Mouse (Mus musculus) adipocyte (in vitro differentiated cells): ENCODE measurements around the gene Atf7ip.
"Not testable (repeated sequence)": the region's sequence is repeated elsewhere in the genome, so short reads cannot be mapped to it uniquely, and the experiment has no call there.

Experiments
- DNase-seq: peaks from one replicate; pipeline ENCODE4 v3.0.0-alpha.2; 2016; ENCODE audit warnings: low spot score

Gene Atf7ip

DNA sequence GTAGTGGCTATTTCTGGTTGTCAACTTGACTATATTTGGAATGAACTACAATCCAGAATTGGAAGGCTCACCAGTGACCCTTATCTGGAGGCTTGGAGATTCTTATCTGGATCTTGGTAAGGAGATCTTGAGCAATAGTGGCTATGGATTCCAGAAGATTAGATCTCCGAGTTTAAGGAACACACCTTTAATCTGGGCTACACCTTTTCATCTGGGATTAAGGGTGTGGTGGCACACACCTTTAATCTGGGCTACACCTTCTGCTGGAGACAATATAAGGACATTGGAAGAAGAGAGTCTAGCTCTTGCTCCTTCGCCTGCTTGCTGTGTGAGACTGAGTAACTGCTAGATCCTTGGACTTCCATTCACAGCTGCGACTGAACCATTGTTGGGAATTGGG lies at the start of gene Atf7ip:
TSS of gene Atf7ip (plus strand) at position 301 of the 400 bp plus-strand sequence.
- not testable (repeated sequence) for DNase-seq

DNA sequence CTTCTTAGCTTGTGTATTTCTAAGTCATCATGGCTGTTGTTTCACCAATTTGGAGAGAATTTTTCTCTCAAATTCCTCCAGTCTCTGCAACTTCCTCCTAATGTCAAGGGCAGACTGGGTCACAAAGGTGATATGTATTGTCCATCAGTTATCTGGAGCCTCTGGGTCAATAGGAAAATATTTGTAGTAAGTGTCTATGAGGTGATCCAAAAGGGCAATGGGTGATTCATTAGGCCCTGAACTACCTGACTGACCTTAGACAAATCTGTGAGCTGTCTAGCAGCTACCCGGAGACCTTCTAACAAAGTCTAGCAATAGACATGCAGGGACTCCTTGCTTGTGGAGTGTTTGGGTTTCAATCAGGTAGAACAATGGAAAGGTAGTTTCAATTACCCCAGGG lies 49.7 kb upstream of the Atf7ip start:
- no peak for DNase-seq

DNA sequence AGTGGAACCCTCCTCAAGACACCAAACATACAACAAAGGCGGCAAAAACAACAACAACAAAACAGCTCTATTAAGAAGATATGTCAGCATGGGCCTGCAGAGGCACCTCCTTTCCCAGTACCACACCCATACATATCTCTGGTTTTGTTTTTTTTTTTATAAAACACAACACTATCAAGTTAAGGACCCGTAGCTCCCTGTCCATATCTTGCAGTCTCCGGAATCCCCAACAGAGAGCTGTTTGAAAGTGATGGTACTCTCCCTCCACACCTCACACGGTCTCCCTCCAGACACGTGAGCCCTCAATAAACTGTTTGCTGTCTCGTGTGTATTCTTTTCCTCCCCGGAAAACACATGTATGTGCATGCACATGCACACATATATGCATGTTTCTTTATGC lies 46.8 kb upstream of the Atf7ip start:
- DNase-seq, result no peak

DNA sequence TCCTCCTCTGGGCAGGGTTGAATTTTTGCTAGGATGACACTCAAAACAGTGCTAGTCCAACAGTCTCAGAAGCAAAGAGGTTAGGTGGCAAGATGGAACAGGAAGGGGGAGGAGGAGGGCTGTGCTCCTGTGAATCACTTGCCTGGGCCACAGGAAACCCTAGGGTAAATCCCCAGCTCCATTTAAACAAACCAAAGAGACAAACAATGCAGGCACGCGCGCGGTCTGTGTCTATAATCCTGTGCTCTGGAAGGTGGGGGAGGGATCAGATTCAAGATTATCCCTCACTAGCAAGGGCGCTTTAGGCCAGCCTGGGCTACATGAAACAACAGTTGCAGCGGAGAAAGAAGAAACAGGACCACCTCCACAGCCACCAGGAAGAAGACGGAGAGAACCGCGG lies 42.5 kb upstream of the Atf7ip start:
- no peak for DNase-seq

DNA sequence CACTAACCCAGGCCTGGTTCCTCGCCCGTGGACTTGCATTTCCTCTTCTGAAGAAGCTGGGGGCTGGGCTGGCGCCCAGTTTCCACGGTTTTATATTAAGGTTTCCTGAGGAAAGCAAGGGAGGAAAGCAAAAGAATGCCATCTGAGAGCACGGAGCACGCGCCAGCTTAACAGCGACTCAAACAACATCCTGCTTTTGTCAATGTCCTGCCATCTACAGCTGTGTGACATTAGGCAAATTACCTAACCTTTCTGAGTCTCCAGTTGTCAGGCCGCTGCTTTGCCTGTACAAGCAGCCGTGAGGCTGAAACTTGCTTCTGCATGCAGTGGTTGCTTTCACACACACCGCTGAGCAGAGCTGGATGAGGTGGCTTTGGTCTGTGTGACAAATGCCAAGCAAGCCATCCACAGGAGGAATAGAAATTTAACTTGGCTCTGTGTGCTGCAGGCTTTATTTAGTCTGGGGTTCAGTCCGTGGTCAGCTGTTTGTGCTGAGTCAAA lies 41.8 kb upstream of the Atf7ip start:
- DNase-seq, result peak; percentile 26

DNA sequence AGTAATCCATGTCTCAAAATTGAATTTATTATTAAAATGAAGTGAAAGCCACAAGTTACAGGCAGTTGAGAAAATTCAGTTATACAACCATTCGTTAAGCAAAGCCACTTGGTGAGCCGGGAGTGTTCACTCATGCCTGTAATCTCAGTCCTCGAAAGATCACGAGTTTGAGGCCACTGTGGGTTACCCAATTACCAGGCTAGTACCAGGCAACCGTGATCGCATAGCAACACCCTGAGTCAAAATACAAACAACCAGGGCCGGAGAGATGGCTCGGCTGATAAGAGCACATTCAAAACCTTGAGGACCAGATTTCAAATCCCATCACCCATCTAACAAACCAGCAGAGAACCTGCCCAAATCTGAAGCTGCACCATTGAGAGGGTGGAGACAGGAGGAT lies 40.9 kb upstream of the Atf7ip start:
- no peak for DNase-seq

DNA sequence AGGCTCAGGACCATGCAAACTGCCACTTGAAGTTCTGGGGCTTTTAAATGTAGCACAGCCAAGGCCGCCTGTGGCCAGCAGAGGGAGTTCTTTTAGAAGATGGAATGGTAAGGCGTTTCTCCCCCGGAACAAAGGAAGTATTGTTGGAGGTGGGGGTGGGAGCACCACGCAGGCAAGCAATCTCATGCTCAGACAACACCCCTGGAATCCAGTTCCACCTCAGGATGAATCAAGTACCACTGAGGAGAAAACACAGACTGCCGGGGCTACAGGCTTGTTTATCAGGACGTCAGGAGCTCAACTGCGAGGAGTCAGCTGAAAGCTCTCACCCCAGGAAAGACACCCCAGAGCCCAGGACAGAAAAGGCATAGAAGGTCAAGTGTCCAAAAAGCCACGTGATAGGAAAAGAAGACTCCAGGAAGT lies 40.0 kb upstream of the Atf7ip start:
- peak; percentile 43 for DNase-seq

DNA sequence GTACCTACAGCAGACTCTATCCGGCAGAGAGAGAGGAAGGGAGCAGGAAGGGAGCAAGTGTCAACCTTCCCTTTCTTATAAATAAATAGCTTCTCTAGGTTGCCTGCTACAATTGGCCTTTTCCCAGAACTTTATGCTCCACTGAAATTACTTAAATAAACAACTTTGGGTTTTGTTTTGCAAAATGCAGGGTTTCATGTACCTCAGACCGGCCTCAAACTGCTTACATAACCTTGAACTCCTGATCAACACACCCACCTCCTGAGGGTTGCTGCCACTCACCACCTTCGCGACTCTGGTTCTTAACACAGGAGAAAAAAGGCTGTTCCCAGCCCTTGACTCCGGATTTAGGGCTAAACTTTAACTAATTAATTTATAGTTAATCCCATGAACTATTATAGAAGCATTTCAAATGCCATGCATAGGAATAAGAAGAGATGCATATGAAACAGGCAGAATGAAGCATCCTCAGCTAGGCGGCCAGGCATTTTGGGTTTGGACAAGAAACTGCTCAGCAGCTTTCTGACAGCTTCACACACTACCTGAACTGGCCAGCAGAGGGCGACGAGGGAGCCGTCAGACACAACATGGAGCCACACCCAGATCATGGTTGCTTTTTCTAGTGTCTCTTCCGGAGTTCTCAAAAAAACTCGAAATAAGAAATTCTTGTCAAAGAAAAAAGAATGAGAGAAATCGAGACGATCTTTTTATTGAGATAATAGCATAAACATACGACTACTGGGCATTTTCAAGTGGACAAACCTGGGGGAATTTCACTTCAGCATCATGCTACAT lies 38.8 kb upstream of the Atf7ip start:
- DNase-seq, result peak; percentile 72

DNA sequence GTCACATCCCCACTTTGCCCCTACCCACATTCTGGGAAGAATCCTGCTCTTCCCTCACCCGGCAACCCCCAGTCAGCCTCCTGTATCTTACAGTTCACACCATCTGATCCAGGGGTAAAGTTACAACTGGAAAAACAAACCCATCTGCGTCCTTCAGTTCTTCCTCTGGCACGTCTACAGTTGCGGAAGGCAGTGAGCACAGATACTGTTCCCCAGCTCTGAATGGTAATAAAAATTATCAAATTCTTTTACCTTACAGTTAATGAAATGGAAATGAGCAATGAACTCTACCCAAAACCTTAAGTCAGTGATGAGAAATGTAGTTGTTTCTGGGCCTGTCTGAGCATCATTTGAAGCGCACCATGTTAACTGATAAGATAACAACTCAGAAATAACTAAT lies 38.1 kb upstream of the Atf7ip start:
- no peak for DNase-seq

DNA sequence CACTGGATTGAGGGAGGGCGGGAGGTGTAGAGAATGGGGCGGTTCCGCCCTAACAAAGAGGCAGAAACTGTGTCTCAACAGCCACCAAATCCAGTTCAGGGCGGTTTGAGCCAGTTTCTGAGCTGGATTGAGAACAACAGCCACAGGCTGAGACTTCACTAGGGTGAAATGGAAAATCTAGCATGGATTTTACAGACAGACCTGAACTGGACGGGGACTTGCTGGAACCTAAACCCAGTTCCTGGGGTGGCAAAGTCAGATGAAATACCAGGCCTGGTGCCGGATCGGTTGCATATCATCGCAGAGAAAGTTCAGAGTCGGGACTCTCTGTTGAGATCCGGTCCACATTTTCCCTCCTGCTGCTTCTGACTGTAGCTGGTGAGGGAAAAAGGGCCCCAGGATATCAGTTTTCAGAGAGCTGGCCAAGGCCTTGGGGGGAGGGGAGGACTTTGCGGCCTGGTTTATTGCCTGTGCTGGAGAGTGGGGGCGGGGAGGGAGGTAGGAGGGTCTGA lies 37.5 kb upstream of the Atf7ip start:
- DNase-seq, result peak; percentile 85

DNA sequence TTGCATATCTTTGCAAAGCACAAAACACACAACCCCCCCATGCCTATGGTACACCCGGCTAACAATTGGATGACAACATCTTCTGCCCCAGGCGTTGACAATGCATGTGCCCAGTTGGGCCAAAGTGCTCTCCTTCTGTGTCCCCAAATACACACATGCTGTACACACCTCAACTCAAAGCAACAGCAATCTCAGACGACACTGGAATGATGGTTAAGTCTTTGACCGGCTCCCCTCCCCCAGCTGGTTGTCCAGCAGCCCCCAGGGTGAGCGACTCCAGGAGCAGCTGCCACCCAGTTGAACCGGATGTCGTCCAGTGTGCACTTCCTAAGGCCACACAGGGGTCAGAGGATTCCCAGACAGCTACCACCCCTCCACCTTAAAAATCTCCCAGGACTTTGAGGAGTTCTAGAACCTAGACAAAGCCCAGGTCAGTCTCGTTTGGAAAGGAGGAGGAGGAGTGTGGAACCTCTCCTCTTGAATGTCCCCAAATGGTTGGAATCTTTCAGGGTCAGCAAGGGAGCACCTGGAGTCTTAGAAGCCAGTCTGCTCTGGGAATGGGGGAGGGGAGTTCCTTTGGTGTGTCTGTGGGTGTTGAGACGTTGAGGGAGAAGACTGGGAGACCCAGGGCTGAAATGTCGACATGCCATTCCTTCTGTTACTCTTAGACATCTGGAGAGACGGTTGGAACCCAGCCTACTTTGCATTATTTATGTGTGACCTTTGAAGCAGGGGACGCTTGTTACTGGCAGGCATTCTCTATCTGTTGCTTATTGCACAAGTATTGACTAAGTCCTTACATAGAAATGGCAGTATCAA lies 36.8 kb upstream of the Atf7ip start:
- DNase-seq, result no peak

DNA sequence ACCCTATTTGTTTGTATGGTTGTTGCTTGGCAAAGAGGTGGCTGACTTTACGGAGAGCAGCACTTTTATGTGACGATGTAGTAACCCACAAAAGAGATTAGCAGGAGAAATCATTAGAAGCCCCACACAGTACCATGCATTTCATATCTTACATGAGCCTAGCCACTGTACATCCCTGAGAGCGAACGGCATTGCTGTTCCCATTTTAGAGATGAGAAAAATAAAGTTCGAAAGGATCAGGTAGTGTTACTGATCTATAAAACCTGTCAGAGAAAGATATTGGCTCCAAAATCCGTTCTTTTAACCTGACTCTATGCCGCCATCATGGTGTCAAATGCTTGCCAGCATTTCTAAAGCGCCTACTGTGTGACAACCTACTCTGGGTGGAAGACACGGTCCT lies 36.2 kb upstream of the Atf7ip start:
- no peak for DNase-seq

DNA sequence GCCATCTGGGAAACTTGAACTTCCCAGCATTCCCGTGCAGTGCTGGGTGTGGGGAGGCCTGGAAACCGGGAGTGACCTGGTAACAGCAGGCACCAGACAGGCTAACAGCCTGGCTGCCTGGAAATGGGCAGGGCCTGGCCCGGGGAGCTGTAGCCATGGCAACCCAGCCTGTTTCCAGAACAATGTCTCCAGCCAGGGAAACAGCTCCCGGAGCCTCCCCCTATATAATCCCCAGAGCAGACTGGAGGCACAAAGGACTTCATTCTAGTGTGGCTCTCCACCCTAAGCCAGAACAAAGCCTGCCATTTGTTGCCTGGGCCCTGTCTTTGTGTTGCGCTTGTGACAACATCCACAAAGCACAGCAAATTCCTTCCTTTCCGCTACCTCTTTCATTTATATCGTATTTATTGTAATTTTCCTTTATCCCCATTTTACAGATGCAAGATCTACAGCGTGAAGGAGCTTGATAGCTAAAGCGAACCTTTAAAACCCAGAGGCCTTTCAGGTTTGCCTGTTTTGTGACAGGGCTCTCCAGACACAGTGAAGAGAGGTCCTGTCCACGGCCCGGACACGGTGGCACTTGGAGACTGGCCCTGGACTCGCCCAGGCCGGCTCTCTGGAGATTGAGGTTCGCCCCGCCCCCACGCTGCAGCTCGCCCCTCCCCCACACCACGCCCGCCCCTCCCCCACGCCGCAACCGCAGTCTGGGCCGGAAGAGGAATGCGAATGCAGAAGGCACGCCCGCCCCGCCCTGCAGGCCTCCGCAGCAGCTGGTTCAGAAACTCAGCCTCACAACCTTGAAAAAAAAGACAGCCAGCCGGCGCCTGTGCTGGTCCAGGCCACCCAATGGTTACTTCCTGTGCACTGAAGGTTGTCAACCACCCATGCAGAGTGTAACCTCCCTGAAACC lies 35.4 kb upstream of the Atf7ip start:
- peak; percentile 56 for DNase-seq

DNA sequence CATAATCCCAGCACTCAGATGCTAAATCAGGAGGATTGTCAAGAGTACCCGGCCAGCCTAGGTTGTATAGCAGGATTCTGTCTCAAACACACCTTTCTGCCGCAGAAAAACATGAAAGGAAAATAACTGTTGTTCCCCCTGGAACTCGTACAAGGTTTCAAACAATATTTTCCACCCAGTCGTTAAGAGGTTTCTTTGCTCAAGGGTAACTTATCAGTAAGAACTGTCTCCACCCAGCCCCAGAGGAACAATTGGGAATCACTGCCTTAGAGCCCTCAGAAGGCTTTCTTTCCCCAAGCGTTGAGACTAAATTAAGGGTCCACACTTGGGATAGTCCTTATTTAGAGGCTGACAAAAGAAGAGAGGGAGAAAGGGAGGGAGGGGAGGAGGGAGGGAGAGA lies 34.4 kb upstream of the Atf7ip start:
- DNase-seq, result no peak

DNA sequence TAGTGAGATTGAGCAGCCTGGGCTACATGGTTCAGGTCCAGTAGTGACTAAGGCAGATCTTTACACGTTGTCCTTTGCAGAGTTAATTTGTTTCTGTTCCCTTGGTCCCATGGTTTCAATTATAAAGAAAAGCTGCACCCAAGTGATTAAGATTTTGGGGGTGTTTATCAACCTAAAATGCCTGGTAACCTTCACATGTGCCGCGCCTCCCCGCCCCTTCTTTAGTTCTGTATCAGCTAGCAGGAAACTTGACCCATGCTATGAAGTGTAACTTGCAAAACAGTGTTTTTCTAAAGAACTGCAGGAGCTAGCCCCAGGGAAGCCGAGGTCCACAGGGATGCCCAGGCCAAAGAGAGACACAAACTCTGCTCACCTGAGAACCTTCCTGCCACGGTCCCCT lies 33.2 kb upstream of the Atf7ip start:
- DNase-seq, result no peak

DNA sequence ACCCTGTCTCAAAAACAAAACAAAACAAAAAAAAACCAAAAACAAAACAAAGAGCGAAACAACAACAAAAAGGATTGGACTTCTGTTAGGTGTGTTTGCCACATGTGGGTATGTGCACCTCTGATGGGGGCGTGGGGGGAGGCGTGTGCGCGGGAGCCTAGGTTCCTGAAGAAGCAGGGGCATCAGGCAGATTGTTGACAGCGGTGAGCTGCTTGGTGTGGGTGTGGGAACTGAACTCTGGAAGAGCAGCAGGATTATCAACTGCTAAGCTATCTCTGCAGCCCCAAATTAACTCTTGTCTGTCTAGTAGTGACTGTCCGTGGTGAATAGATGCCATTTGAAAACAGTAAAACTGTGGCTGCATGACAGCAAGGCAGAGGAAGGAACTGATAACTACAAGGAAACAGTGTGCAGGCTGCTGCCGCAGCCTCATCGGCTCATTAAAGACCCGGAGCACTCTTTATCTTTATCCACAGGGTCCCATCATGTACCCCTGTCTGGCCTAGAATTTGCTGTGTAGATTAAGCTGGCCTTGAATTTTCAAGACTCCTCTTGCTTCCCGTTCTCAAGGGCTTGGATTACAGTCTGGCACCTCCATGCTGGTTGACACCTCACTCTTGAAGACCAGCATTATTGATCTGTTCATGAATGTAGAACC lies 32.4 kb upstream of the Atf7ip start:
- DNase-seq, result no peak

DNA sequence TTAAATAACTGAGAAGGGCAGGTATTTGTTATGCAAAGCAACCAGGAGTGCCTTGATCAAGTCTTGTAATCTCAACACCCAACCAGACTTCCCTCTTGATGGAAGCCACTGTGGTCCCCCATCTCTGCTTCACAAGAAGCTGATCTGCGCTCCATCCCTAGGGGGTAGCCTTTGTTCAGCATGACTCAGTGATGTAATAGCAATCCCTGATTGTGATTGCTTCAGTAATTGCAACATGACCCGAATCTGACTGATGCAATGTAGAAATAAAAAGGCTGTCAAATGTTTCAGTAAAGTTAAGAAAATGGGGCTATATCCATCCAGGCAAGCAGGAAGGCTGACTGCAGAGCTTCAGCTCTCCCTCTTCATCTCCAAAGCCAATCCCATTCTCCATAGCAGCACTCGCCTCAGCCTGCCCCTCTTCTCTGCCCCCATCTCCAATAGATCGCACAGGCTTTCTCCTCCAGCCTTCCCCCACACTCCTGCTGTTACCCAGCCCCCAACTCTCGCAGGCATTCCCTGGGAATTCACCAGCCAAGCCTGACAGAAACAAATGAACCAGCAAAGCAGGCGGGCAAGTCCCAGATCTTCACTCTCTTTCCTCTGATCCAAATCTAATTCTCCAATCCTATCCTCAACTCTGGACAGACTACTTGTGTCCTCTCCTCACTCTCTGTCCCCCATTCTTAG lies 30.7 kb upstream of the Atf7ip start:
- peak; percentile 56 for DNase-seq

DNA sequence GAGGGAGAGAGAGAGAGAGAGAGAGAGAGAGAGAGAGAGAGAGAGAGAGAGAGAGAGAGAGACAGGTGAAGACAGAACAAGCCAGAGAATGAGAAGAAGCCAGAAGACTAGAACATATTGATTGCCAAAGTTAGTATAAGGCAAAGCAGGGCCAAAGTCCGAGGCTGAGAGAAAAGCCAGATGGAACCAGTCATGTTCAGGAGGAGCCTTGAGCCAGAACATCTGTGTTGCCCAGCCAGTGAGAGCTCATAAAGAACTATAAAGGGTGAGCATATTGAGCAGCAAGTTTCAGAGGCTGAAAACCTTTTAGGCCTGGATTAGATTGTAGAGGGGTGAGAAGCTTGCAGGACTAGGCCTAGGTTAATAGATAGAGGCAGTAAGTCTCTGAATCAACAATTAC lies 28.1 kb upstream of the Atf7ip start:
- DNase-seq, result no peak

DNA sequence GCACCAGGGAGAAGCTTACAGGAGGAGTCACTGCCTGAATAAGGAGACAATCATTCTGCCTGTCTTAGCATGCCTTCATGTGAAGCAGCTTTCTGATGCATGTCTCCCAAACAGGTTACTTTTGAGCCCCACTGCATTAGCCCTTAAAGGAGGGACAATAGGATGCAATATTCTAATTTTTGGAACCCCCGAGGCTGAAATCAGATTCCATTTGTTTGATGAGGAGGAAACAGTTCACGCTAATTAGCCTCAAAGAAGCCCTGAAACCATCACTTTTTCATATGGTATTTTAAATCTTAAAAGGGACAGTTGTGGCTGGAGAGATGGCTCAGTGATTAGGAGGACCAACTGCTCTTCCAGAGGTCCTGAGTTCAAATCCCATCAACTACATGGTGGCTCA lies 22.4 kb upstream of the Atf7ip start:
- no peak for DNase-seq

DNA sequence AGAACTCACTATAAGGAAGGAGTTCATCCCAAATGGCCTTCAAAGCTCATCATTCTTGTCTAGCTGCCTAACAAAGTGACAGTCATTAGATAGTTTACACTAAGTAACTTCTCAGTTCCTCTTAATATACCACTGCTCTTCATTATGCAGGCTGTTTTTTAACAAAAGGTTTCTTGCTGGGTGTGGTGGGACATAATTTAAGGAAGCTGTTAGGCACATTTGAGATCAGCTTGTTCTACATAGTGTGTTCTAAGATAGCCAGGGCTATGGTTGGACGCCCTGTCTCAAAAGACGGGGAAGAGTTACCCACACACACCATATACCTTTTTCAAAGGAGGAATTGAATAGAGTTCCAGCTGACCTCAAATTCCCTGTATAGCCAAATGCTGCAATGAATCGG lies 21.9 kb upstream of the Atf7ip start:
- no peak for DNase-seq

DNA sequence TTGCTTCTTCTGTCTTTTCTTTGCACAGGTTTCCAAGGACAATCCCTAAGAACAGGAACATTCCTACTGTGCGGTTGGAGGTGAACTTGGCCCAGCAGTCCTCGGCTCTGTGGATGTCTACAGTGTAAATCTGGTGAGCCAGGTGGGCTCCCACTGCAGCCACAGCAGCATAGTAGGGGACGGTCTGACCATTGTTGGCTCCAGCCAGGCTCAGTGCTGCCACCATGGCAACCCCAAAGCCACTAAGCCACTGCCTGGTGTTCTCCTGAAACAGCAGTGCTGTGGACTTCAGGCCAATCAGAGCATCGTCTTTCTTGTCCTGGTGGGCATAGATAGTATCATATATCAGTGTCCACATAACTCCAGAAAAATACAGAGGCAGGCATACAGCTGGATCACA lies 19.8 kb upstream of the Atf7ip start:
- no peak for DNase-seq
